Mouse (Mus musculus): Measurements from ENCODE around the gene Plac8. TPM values are rescaled to one million over a fixed set of nuclear protein-coding genes. Genes with fewer than 3 reads are reported as not detected.

Plac8 gene
- total and polyA plus RNA-seq, 3 experiments = 4.9 to 10.6 TPM; not detected in 1

DNA sequence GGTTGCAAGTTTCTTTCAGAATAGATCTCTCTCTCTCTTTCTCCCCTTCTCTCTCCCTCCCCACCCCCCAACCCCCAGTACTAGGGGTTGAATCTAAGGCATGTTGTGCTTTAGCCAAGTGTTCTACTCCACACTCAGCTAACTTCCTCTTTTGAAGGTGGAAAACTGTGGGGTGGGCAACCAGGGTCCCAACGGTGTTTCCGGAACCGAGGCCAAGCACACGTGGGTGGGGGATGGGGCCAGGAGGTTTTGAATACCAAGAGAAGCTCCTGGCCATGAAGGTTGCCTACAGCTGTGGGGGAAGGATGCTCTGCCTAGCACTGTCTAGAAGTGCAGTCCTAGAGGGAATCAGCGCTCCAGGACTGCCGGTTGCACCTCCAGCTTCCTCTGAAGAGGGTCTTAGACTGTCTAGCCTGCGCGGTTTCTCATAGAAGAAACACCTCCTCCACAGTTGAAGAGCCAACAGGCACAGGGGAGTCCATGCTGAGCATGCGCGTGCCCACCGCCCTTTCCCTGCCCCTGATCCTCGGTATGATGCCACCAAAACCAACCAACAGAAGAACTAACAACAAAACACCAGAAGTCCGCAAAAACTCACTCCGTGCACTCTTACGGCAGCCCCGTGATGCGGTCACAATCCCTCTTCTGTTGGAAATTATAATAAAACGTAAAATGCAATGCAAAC lies 2.7 kb downstream of the Plac8 start (continued):
- no peak for TF ChIP-seq TAL1 (IDR thresholded peaks at IDR 0.05; ENCODE audit: low read length)
- TF ChIP-seq HCFC1 (IDR thresholded peaks at IDR 0.05; ENCODE audit: low read depth, low read length) = 0 out of 2 replicates have a peak, but pooled peaks have one; percentile 26
- TF ChIP-seq POLR2A (IDR thresholded peaks at IDR 0.05; ENCODE audit: control insufficient read depth in 1 of 2, insufficient read depth in 1 of 2, low read depth in 1 of 2, low read length in 2 of 2, poor library complexity in 1 of 2) = peak in 1 of 2 experiments; percentile 62; a peak in 2 of 4 replicates

DNA sequence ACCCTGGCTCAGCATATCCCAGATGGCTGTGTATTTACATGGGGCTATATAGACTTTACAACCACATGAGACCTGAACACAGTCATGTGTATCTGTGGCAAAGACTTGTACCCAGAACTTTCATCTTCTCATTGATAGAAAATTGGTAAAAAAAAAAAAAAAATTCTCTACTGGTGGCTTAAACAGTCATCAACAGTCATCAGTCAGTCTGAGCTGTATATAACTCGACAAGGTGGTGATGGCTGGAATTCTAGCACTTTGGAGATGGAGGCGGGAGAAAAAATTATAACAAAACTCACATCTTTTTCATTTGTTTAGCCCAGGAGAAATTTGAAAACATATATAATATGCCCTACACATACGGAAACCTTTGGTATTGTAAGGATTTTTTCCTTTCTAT lies 3.2 kb downstream of the Plac8 start:
- Histone ChIP-seq H3K4me1 (ENCODE audit: control insufficient read depth in 1 of 2, insufficient read depth in 2 of 2, low read length in 2 of 2) (peaks cover 8 to 22% of the 10 kb centered on the region in 2 experiments), H3K36me3 (ENCODE audit: control insufficient read depth in 1 of 2, insufficient read depth in 2 of 2, low read length in 2 of 2) (peaks cover 0 to 28% of the 10 kb centered on the region in 2 experiments; a peak in 2 of 4 replicates), H3K4me3 (ENCODE audit: control insufficient read depth in 1 of 2, insufficient read depth in 1 of 2, low read depth in 2 of 2, low read length in 2 of 2) (peak overlapping the region in 1 of 2 experiments; percentile 61; a peak in 2 of 4 replicates), H3K9ac (ENCODE audit: control insufficient read depth, low read depth, low read length, poor library complexity, severe bottlenecking) (peak overlapping the region; percentile 50), H3K27ac (ENCODE audit: control insufficient read depth, low read depth, low read length) (peak overlapping the region; percentile 85), H3K79me2 (ENCODE audit: control insufficient read depth, insufficient read depth, low read length, poor library complexity) (no peaks in the 10 kb centered on the region), H3K27me3 (ENCODE audit: control insufficient read depth in 1 of 2, insufficient read depth in 2 of 2, low read length in 2 of 2) (no peaks in the 10 kb centered on the region), H3K9me3 (replicated peaks; ENCODE audit: insufficient read depth, low read length) (no peaks in the 10 kb centered on the region)
- peak; percentile 37 for DNase-seq (ENCODE audit: low read depth, low spot score)
- TF ChIP-seq GATA1 (IDR thresholded peaks at IDR 0.05; ENCODE audit: low read depth, low read length) (no peak), ZNF384 (IDR thresholded peaks at IDR 0.05; ENCODE audit: low read depth, low read length) (peak; percentile 36), MEF2A (IDR thresholded peaks at IDR 0.05; ENCODE audit: extremely low read depth, insufficient replicate concordance, low read depth, low read length, poor library complexity, severe bottlenecking) (no peak)

DNA sequence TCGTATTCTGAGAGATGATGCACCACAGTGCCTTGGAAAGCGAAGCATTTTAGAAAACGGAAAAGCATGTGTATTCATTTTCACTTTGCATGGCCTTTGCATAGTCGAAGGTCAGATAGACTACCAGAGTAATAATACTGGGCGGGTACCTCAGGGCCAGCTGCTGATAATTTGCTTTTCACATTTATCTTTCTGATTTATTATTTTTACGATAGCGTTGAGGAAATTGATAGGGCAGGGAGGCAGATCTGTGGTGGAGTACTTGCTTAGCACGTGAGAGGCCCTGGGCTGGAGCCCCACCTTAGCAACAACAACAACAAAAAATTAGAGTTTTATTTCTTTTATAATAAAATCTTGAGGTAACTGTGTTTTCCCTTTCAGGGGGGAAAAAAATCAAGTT lies 3.9 kb downstream of the Plac8 start:
- H3K36me3 ChIP-seq (ENCODE audit: control insufficient read depth in 1 of 2, insufficient read depth in 2 of 2, low read length in 2 of 2) = peaks cover 0 to 28% of the 10 kb centered on the region in 2 experiments; a peak in 2 of 4 replicates
- H3K79me2 ChIP-seq (ENCODE audit: control insufficient read depth, insufficient read depth, low read length, poor library complexity) = no peaks in the 10 kb centered on the region
- H3K4me3 ChIP-seq (ENCODE audit: control insufficient read depth in 1 of 2, insufficient read depth in 1 of 2, low read depth in 2 of 2, low read length in 2 of 2) = peak overlapping the region; percentile 3 to 40; a peak in 3 of 4 replicates
- H3K9me3 ChIP-seq (replicated peaks; ENCODE audit: insufficient read depth, low read length) = no peaks in the 10 kb centered on the region
- TF ChIP-seq HCFC1 (IDR thresholded peaks at IDR 0.05; ENCODE audit: low read depth, low read length) (0 out of 2 replicates have a peak, but pooled peaks have one; percentile 28), SMC3 (IDR thresholded peaks at IDR 0.05; ENCODE audit: low read depth, low read length) (no peak), MAX (IDR thresholded peaks at IDR 0.05; ENCODE audit: low read length) (peak; percentile 57; the same call in 1 of the 2 replicates), E2F4 (IDR thresholded peaks at IDR 0.05; ENCODE audit: borderline replicate concordance, low read depth, low read length) (no peak), ETS1 (IDR thresholded peaks at IDR 0.05; ENCODE audit: low read depth, low read length) (peak; percentile 88), SIN3A (IDR thresholded peaks at IDR 0.05; ENCODE audit: low read length) (peak; percentile 55; the same call in 1 of the 2 replicates), GATA1 (IDR thresholded peaks at IDR 0.05; ENCODE audit: low read depth, low read length) (peak; percentile 81), EP300 (IDR thresholded peaks at IDR 0.05; ENCODE audit: low read depth in 1 of 2, low read length in 2 of 2) (peak; percentile 59 to 82; a peak in 3 of 4 replicates), RCOR1 (IDR thresholded peaks at IDR 0.05; ENCODE audit: low read depth, low read length) (peak; percentile 91), MYC (IDR thresholded peaks at IDR 0.05; ENCODE audit: low read depth, low read length) (peak; percentile 65; the same call in 1 of the 2 replicates), BHLHE40 (IDR thresholded peaks at IDR 0.05; ENCODE audit: borderline replicate concordance, low read depth, low read length) (peak; percentile 99), MXI1 (IDR thresholded peaks at IDR 0.05; ENCODE audit: low read depth, low read length) (peak; percentile 81; the same call in 1 of the 2 replicates), POLR2AphosphoS5 (IDR thresholded peaks at IDR 0.05; ENCODE audit: borderline replicate concordance, low read depth, low read length) (no peak), ELF1 (IDR thresholded peaks at IDR 0.05; ENCODE audit: low read depth, low read length) (no peak), ZNF384 (IDR thresholded peaks at IDR 0.05; ENCODE audit: low read depth, low read length) (peak; percentile 14), POLR2AphosphoS2 (IDR thresholded peaks at IDR 0.05; ENCODE audit: low read length) (no peak), ZC3H11A (IDR thresholded peaks at IDR 0.05; ENCODE audit: low read depth, low read length) (no peak), USF1 (IDR thresholded peaks at IDR 0.05; ENCODE audit: low read depth, low read length) (peak; percentile 61; the same call in 1 of the 2 replicates), TCF12 (IDR thresholded peaks at IDR 0.05; ENCODE audit: low read depth, low read length) (peak; percentile 72), GABPA (IDR thresholded peaks at IDR 0.05; ENCODE audit: low read depth, low read length) (no peak), CTCF (IDR thresholded peaks at IDR 0.05 in 2 of 3, conservative IDR thresholded peaks at IDR 0.05 in 1 of 3; ENCODE audit: control insufficient read depth in 1 of 3, insufficient read depth in 1 of 3, low read depth in 2 of 3, low read length in 3 of 3, poor library complexity in 1 of 3, severe bottlenecking in 1 of 3) (no peak)
- H3K9ac ChIP-seq (ENCODE audit: control insufficient read depth, low read depth, low read length, poor library complexity, severe bottlenecking) = peak overlapping the region; percentile 69
- no peaks in the 10 kb centered on the region for H3K27me3 ChIP-seq (ENCODE audit: control insufficient read depth in 1 of 2, insufficient read depth in 2 of 2, low read length in 2 of 2)
- H3K4me1 ChIP-seq (ENCODE audit: control insufficient read depth in 1 of 2, insufficient read depth in 2 of 2, low read length in 2 of 2) = peaks cover 8 to 22% of the 10 kb centered on the region in 2 experiments
- DNase-seq (ENCODE audit: low read depth, low spot score) = peak; percentile 45
- peak overlapping the region; percentile 85 for H3K27ac ChIP-seq (ENCODE audit: control insufficient read depth, low read depth, low read length)
